Mouse (Mus musculus) small intestine, adult 2 months (tissue): ENCODE data around the gene Ehf. TPM values are rescaled to one million over a fixed set of nuclear protein-coding genes. Genes with fewer than 3 reads are reported as not detected.

Experiments used
- H3K27ac ChIP-seq: fragments of 200-500 bp; 2 replicates; pipeline ENCODE4 v1.5.1; 2012; ENCODE audit warnings: low read depth, low read length, control low read depth, inconsistent platforms; ENCODE audit not compliant: insufficient read depth
- H3K27me3 ChIP-seq: fragments of 200-500 bp; 2 replicates; pipeline ENCODE4 v1.6.1; 2012; ENCODE audit warnings: mild to moderate bottlenecking, moderate library complexity, low read length, inconsistent platforms; ENCODE audit not compliant: control insufficient read depth, insufficient read depth
- H3K36me3 ChIP-seq: fragments of 200-500 bp; 2 replicates; pipeline ENCODE4 v1.6.1; 2012; ENCODE audit warnings: mild to moderate bottlenecking, low read length, control low read depth, inconsistent platforms; ENCODE audit not compliant: control insufficient read depth, insufficient read depth
- H3K4me1 ChIP-seq: fragments of 200-500 bp; 2 replicates; pipeline ENCODE4 v1.6.1; 2012; ENCODE audit warnings: low read length, inconsistent platforms, mixed read lengths; ENCODE audit not compliant: control insufficient read depth, insufficient read depth, insufficient read length
- H3K4me3 ChIP-seq: fragments of 200-500 bp; 2 replicates; pipeline ENCODE4 v1.5.1; 2012; ENCODE audit warnings: low read depth, mild to moderate bottlenecking, control low read depth, inconsistent platforms, low read length, moderate library complexity
- CTCF ChIP-seq: fragments of 200-500 bp; IDR thresholded peaks from 2 replicates; pipeline ENCODE4 v1.5.1; 2012; ENCODE audit warnings: low read depth, mild to moderate bottlenecking, control low read depth, inconsistent platforms, low read length, moderate library complexity, mixed read lengths; ENCODE audit not compliant: insufficient replicate concordance, insufficient read length; ENCODE audit errors: extremely low read depth
- POLR2A ChIP-seq: fragments of 200-500 bp; IDR thresholded peaks from 2 replicates; pipeline ENCODE4 v1.6.1; 2012; ENCODE audit warnings: low read depth, mild to moderate bottlenecking, control low read depth, inconsistent platforms, low read length, moderate library complexity
- WGBS: fragments of 180-500 bp; shearing (Covaris S2); methylation state at CpG from one replicate; pipeline ENCODE4 v1.1.7; 2018; 5-methylcytosine and 5-hydroxymethylcytosine counted together
- polyA plus RNA-seq: library from polyadenylated mRNA; depleted of rRNA; stranded (reverse); fragments of >200 nt; gene quantifications from 2 replicates; pipeline ENCODE4 v1.2.3, GENCODE M21; 2012

Ehf gene
- polyA plus RNA-seq, 1 experiment, result 34.2 TPM

GRCm38 (mm10) chr2:103274270-103274669, 28.8 kb downstream of the Ehf start:
- Histone ChIP-seq H3K27ac (no peak overlapping the region), H3K4me1 (no peaks in the 10 kb centered on the region), H3K27me3 (no peaks in the 10 kb centered on the region), H3K36me3 (peaks cover 45% of the 10 kb centered on the region), H3K4me3 (no peak overlapping the region)
- no peak for TF ChIP-seq POLR2A
- TF ChIP-seq CTCF, result no peak
- WGBS, result 84% methylated on average over 1 of the region's 1 CpGs

- Histone ChIP-seq H3K36me3 (peaks cover 52% of the 10 kb centered on the region), H3K4me1 (no peaks in the 10 kb centered on the region), H3K4me3 (no peak overlapping the region), H3K27ac (no peak overlapping the region), H3K27me3 (no peaks in the 10 kb centered on the region)
- WGBS, result 53% methylated on average over 8 of the region's 8 CpGs
- no peak for TF ChIP-seq CTCF
- no peak for TF ChIP-seq POLR2A
Measured at GRCm38 (mm10) chr2:103271481-103271880, 31.6 kb downstream of the Ehf start.

- WGBS, result 82% methylated on average over 5 of the region's 5 CpGs
- no peaks in the 10 kb centered on the region for H3K4me1 ChIP-seq
- no peaks in the 10 kb centered on the region for H3K27me3 ChIP-seq
- no peak for TF ChIP-seq CTCF
- no peak for TF ChIP-seq POLR2A
- H3K36me3 ChIP-seq, result peaks cover 56% of the 10 kb centered on the region
- H3K4me3 ChIP-seq, result no peak overlapping the region
- H3K27ac ChIP-seq, result no peak overlapping the region
Measured at GRCm38 (mm10) chr2:103270556-103271160, 32.4 kb downstream of the Ehf start.

- Histone ChIP-seq H3K27me3 (no peaks in the 10 kb centered on the region), H3K4me3 (no peak overlapping the region), H3K4me1 (no peaks in the 10 kb centered on the region), H3K27ac (no peak overlapping the region), H3K36me3 (no peaks in the 10 kb centered on the region)
- WGBS, result 69% methylated on average over 4 of the region's 4 CpGs
- no peak for TF ChIP-seq CTCF
- no peak for TF ChIP-seq POLR2A
Measured at GRCm38 (mm10) chr2:103239086-103239485, 64.0 kb downstream of the Ehf start.

- no peaks in the 10 kb centered on the region for H3K27me3 ChIP-seq
- H3K27ac ChIP-seq, result no peak overlapping the region
- H3K36me3 ChIP-seq, result no peaks in the 10 kb centered on the region
- no peaks in the 10 kb centered on the region for H3K4me1 ChIP-seq
- TF ChIP-seq CTCF, result no peak
- TF ChIP-seq POLR2A, result no peak
- WGBS, result 90% methylated on average over 2 of the region's 2 CpGs
- no peak overlapping the region for H3K4me3 ChIP-seq
Measured at GRCm38 (mm10) chr2:103226781-103227180, 76.3 kb downstream of the Ehf start.

- H3K27me3 ChIP-seq, result no peaks in the 10 kb centered on the region
- no peak for TF ChIP-seq POLR2A
- no peak for TF ChIP-seq CTCF
- H3K36me3 ChIP-seq, result no peaks in the 10 kb centered on the region
- no peak overlapping the region for H3K27ac ChIP-seq
- 84% methylated on average over 2 of the region's 2 CpGs for WGBS
- H3K4me3 ChIP-seq, result no peak overlapping the region
- no peaks in the 10 kb centered on the region for H3K4me1 ChIP-seq
Measured at GRCm38 (mm10) chr2:103220871-103221270, 82.2 kb downstream of the Ehf start.

GRCm38 (mm10) chr2:103218323-103218722, 84.8 kb downstream of the Ehf start:
- 82% methylated on average over 4 of the region's 4 CpGs for WGBS
- H3K36me3 ChIP-seq, result no peaks in the 10 kb centered on the region
- TF ChIP-seq POLR2A (no peak), CTCF (no peak)

GRCm38 (mm10) chr2:103215801-103216200, 87.3 kb downstream of the Ehf start:
- TF ChIP-seq POLR2A (no peak), CTCF (no peak)
- WGBS, result 94% methylated on average over 4 of the region's 4 CpGs
- no peak overlapping the region for H3K27ac ChIP-seq

More at GRCm38 (mm10) chr2:103218323-103218722, 84.8 kb downstream of the Ehf start:
- H3K4me3 ChIP-seq, result no peak overlapping the region
- H3K27ac ChIP-seq, result no peak overlapping the region
- no peaks in the 10 kb centered on the region for H3K4me1 ChIP-seq
- H3K27me3 ChIP-seq, result no peaks in the 10 kb centered on the region

More at GRCm38 (mm10) chr2:103215801-103216200, 87.3 kb downstream of the Ehf start:
- no peaks in the 10 kb centered on the region for H3K36me3 ChIP-seq
- H3K4me3 ChIP-seq, result no peak overlapping the region
- H3K4me1 ChIP-seq, result no peaks in the 10 kb centered on the region
- no peaks in the 10 kb centered on the region for H3K27me3 ChIP-seq
